Mouse (Mus musculus) ES-Bruce4 (cell line): ENCODE results near the gene Tek.

Source experiments
- CTCF ChIP-seq: IDR thresholded peaks from one replicate; pipeline ENCODE4 v1.8.1; 2011; ENCODE audit warnings: low read depth, low read length
- EP300 ChIP-seq: IDR thresholded peaks from 2 replicates; pipeline ENCODE4 v1.6.1; 2011; ENCODE audit warnings: low read depth, low read length; ENCODE audit not compliant: insufficient read depth
- POLR2A ChIP-seq: IDR thresholded peaks from one replicate; pipeline ENCODE4 v1.8.1; 2011; ENCODE audit warnings: low read length; ENCODE audit not compliant: insufficient read depth

GRCm38 (mm10) chr4:94785921-94786320, 46.8 kb downstream of the Tek start:
- TF ChIP-seq CTCF: no peak
- no peak for TF ChIP-seq EP300
- TF ChIP-seq POLR2A: no peak
